Mouse (Mus musculus): ENCODE results near the gene Samd4.

- TF ChIP-seq CTCF (IDR thresholded peaks at IDR 0.05; ENCODE audit: low read depth) (no peak), EP300 (IDR thresholded peaks at IDR 0.05; ENCODE audit: low read depth) (no peak)
Measured at GRCm38 (mm10) chr14:47076956-47077575, 194.4 kb downstream of the Samd4 start.
